Mouse (Mus musculus) neural tube, embryonic 11.5 days (tissue): ENCODE measurements around the gene Brd3. TPM values are rescaled to one million over a fixed set of nuclear protein-coding genes. Genes with fewer than 3 reads are reported as not detected.
"Not testable (repeated sequence)": the region's sequence is repeated elsewhere in the genome, so short reads cannot be mapped to it uniquely, and the experiment has no call there.

ENCODE experiments used
- ATAC-seq: fragments of 200-750 bp; cut with Nextera tagmentation; 2 replicates; pipeline ENCODE4 v1.8.0; 2017; ENCODE audit warnings: moderate number of reproducible peaks, mild to moderate bottlenecking, moderate TSS enrichment, moderate library complexity; ENCODE audit not compliant: insufficient read depth, low FRiP score, low TSS enrichment
- DNase-seq: peaks from one replicate; pipeline ENCODE4 v3.0.0-alpha.2; 2015; ENCODE audit warnings: low spot score
- H3K27ac ChIP-seq: fragments of 300-500 bp; sonication (generic); 2 replicates; pipeline ENCODE4 v1.5.1; 2014; ENCODE audit warnings: low read depth, mild to moderate bottlenecking, low read length
- H3K27me3 ChIP-seq: fragments of 300-500 bp; sonication (generic); 2 replicates; pipeline ENCODE4 v1.6.1; 2014; ENCODE audit warnings: mild to moderate bottlenecking, low read length, mixed read lengths; ENCODE audit not compliant: control insufficient read depth, insufficient read depth
- H3K36me3 ChIP-seq: fragments of 300-500 bp; sonication (generic); 2 replicates; pipeline ENCODE4 v1.6.1; 2014; ENCODE audit warnings: mild to moderate bottlenecking, low read length, moderate library complexity, mixed read lengths; ENCODE audit not compliant: control insufficient read depth, insufficient read depth
- H3K4me1 ChIP-seq: fragments of 300-500 bp; sonication (generic); 2 replicates; pipeline ENCODE4 v1.6.1; 2014; ENCODE audit warnings: low read length, mixed read lengths; ENCODE audit not compliant: control insufficient read depth, insufficient read depth
- H3K4me2 ChIP-seq: fragments of 300-500 bp; sonication (generic); 2 replicates; pipeline ENCODE4 v1.6.1; 2014; ENCODE audit warnings: low read depth, mild to moderate bottlenecking, moderate library complexity
- H3K4me3 ChIP-seq: fragments of 300-500 bp; sonication (generic); 2 replicates; pipeline ENCODE4 v1.5.1; 2014; ENCODE audit warnings: low read depth, low read length
- H3K9ac ChIP-seq: fragments of 300-500 bp; sonication (generic); 2 replicates; pipeline ENCODE4 v1.6.1; 2014; ENCODE audit warnings: mild to moderate bottlenecking, low read length
- H3K9me3 ChIP-seq: fragments of 300-500 bp; sonication (generic); 2 replicates; pipeline ENCODE4 v1.6.1; 2016; ENCODE audit warnings: low read length; ENCODE audit not compliant: control insufficient read depth
- WGBS: fragments of 180-500 bp; shearing (Covaris S2); extraction: QIAGEN DNeasy Blood & Tissue Kit; methylation state at CpG from one replicate; pipeline ENCODE4 v1.1.7; 2014; 5-methylcytosine and 5-hydroxymethylcytosine counted together
- polyA plus RNA-seq: library from polyadenylated mRNA; unstranded; fragments of >200 nt; fragmentation: Nextera tagmentation; extraction: Ambion mirVana; gene quantifications from 2 replicates; pipeline ENCODE4 v1.2.1, GENCODE M21; 2014

The Brd3 gene
- polyA plus RNA-seq: 198 and 204 TPM in 2 replicates

- WGBS: 68% methylated on average over 4 of the region's 4 CpGs
- H3K27ac ChIP-seq: no peak within 1 kb of the TSS
- ATAC-seq (no peak), DNase-seq (no peak)
- no peak within 1 kb of the TSS for H3K9ac ChIP-seq
- no peaks in the 10 kb centered on the region for H3K36me3 ChIP-seq
- no peaks in the 10 kb centered on the region for H3K9me3 ChIP-seq
- no peak within 1 kb of the TSS for H3K4me3 ChIP-seq
- no peak within 1 kb of the TSS for H3K4me2 ChIP-seq
- H3K27me3 ChIP-seq: no peaks in the 10 kb centered on the region
- no peaks in the 10 kb centered on the region for H3K4me1 ChIP-seq
Observed at GRCm38 (mm10) chr2:27507562-27507961, at the start of gene Brd3. Gene Brd3 (minus strand): TSS chr2:27507662.

- no peaks in the 10 kb centered on the region for H3K27me3 ChIP-seq
- 85% methylated on average over 6 of the region's 6 CpGs for WGBS
- no peaks in the 10 kb centered on the region for H3K9me3 ChIP-seq
- DNase-seq (no peak), ATAC-seq (no peak)
- H3K36me3 ChIP-seq: no peaks in the 10 kb centered on the region
- H3K4me2 ChIP-seq: no peak overlapping the region
- no peak overlapping the region for H3K9ac ChIP-seq
- H3K4me1 ChIP-seq: no peaks in the 10 kb centered on the region
- no peak overlapping the region for H3K27ac ChIP-seq
- H3K4me3 ChIP-seq: no peak overlapping the region
Observed at GRCm38 (mm10) chr2:27556921-27557320, 49.5 kb upstream of the Brd3 start.

GRCm38 (mm10) chr2:27554308-27554707 lies 46.8 kb upstream of the Brd3 start:
- Histone ChIP-seq H3K4me3 (no peak overlapping the region), H3K36me3 (no peaks in the 10 kb centered on the region), H3K4me1 (no peaks in the 10 kb centered on the region), H3K4me2 (no peak overlapping the region), H3K9me3 (no peaks in the 10 kb centered on the region), H3K27ac (no peak overlapping the region), H3K9ac (no peak overlapping the region), H3K27me3 (no peaks in the 10 kb centered on the region)
- WGBS: 89% methylated on average over 9 of the region's 9 CpGs
- DNase-seq (no peak), ATAC-seq (no peak)

- Histone ChIP-seq H3K4me3 (no peak overlapping the region), H3K27ac (no peak overlapping the region), H3K27me3 (no peaks in the 10 kb centered on the region), H3K36me3 (no peaks in the 10 kb centered on the region), H3K4me1 (no peaks in the 10 kb centered on the region), H3K9ac (no peak overlapping the region), H3K9me3 (no peaks in the 10 kb centered on the region), H3K4me2 (no peak overlapping the region)
- DNase-seq (peak; percentile 84), ATAC-seq (no peak)
- WGBS: 27% methylated on average over 7 of the region's 7 CpGs
Observed at GRCm38 (mm10) chr2:27552620-27553287, 45.3 kb upstream of the Brd3 start.

GRCm38 (mm10) chr2:27548664-27549369 lies 41.4 kb upstream of the Brd3 start:
- H3K9ac ChIP-seq: no peak overlapping the region
- 83% methylated on average over 1 of the region's 1 CpGs for WGBS
- no peak overlapping the region for H3K4me3 ChIP-seq
- H3K27me3 ChIP-seq: no peaks in the 10 kb centered on the region
- DNase-seq: no peak
- H3K4me1 ChIP-seq: no peaks in the 10 kb centered on the region
- H3K9me3 ChIP-seq: no peaks in the 10 kb centered on the region
- no peaks in the 10 kb centered on the region for H3K36me3 ChIP-seq
- no peak for ATAC-seq
- H3K4me2 ChIP-seq: no peak overlapping the region
- H3K27ac ChIP-seq: no peak overlapping the region

GRCm38 (mm10) chr2:27547986-27548385 lies 40.5 kb upstream of the Brd3 start:
- no peak overlapping the region for H3K27ac ChIP-seq
- no peak overlapping the region for H3K4me3 ChIP-seq
- ATAC-seq (no peak), DNase-seq (no peak)
- H3K27me3 ChIP-seq: no peaks in the 10 kb centered on the region
- no peaks in the 10 kb centered on the region for H3K4me1 ChIP-seq
- no peak overlapping the region for H3K4me2 ChIP-seq
- H3K9ac ChIP-seq: no peak overlapping the region
- H3K36me3 ChIP-seq: no peaks in the 10 kb centered on the region
- H3K9me3 ChIP-seq: no peaks in the 10 kb centered on the region
- WGBS: 90% methylated on average over 2 of the region's 2 CpGs

GRCm38 (mm10) chr2:27547326-27547725 lies 39.9 kb upstream of the Brd3 start:
- ATAC-seq (no peak), DNase-seq (no peak)
- H3K27ac ChIP-seq: no peak overlapping the region
- no peak overlapping the region for H3K4me2 ChIP-seq
- no peak overlapping the region for H3K9ac ChIP-seq
- no peaks in the 10 kb centered on the region for H3K4me1 ChIP-seq
- H3K36me3 ChIP-seq: no peaks in the 10 kb centered on the region
- H3K4me3 ChIP-seq: no peak overlapping the region
- H3K27me3 ChIP-seq: no peaks in the 10 kb centered on the region
- WGBS: 50% methylated on average over 1 of the region's 1 CpGs
- H3K9me3 ChIP-seq: no peaks in the 10 kb centered on the region

GRCm38 (mm10) chr2:27546041-27546440 lies 38.6 kb upstream of the Brd3 start:
- not testable (repeated sequence) for DNase-seq, H3K4me2 ChIP-seq, ATAC-seq, H3K27me3 ChIP-seq, H3K9ac ChIP-seq, H3K27ac ChIP-seq, H3K4me3 ChIP-seq, H3K9me3 ChIP-seq, H3K36me3 ChIP-seq, H3K4me1 ChIP-seq
- WGBS: 89% methylated on average over 8 of the region's 8 CpGs

- ATAC-seq, H3K9ac ChIP-seq: not testable (repeated sequence)
- 78% methylated on average over 3 of the region's 3 CpGs for WGBS
Observed at GRCm38 (mm10) chr2:27545517-27545916, 38.1 kb upstream of the Brd3 start.

More at GRCm38 (mm10) chr2:27545517-27545916, 38.1 kb upstream of the Brd3 start:
- not testable (repeated sequence) for H3K4me3 ChIP-seq, DNase-seq, H3K27me3 ChIP-seq, H3K27ac ChIP-seq, H3K36me3 ChIP-seq, H3K4me1 ChIP-seq, H3K4me2 ChIP-seq, H3K9me3 ChIP-seq
